Mouse (Mus musculus): ENCODE results near the gene Evl. TPM values are rescaled to one million over a fixed set of nuclear protein-coding genes. Genes with fewer than 3 reads are reported as not detected.
"Not testable (repeated sequence)": the region's sequence is repeated elsewhere in the genome, so short reads cannot be mapped to it uniquely, and the experiment has no call there.

The Evl gene
- polyA plus RNA-seq, 1 experiment from 2014 or later, result 14.3 TPM

- Histone ChIP-seq H3K36me3 (replicated peaks; ENCODE audit: insufficient read depth, low read length) (no peaks in the 10 kb centered on the region), H3K27me3 (ENCODE audit: insufficient read depth, low read length) (no peaks in the 10 kb centered on the region), H3K4me1 (ENCODE audit: insufficient read depth) (no peaks in the 10 kb centered on the region; the same call in 1 of the 2 replicates), H3K4me2 (ENCODE audit: low read depth, low read length) (no peak overlapping the region), H3K9ac (replicated peaks) (no peak overlapping the region), H3K9me3 (ENCODE audit: low read length) (no peaks in the 10 kb centered on the region), H3K4me3 (ENCODE audit: low read depth, low read length) (no peak overlapping the region), H3K27ac (ENCODE audit: low read depth) (no peak overlapping the region)
- 74% methylated on average over 6 of the region's 6 CpGs for WGBS (ENCODE audit: insufficient replicate concordance)
- TF ChIP-seq EP300 (IDR thresholded peaks at IDR 0.05; ENCODE audit: low read depth) (no peak), CTCF (IDR thresholded peaks at IDR 0.05; ENCODE audit: low read depth) (no peak)
- ATAC-seq, result no peak
- DNase-seq, result no peak
These were observed 154.9 kb downstream of the Evl start for GRCm38 (mm10) chr12:108709386-108709785.

- Histone ChIP-seq H3K27me3 (ENCODE audit: insufficient read depth, low read length) (no peaks in the 10 kb centered on the region), H3K9ac (replicated peaks) (no peak overlapping the region), H3K4me3 (ENCODE audit: low read depth, low read length) (no peak overlapping the region), H3K36me3 (replicated peaks; ENCODE audit: insufficient read depth, low read length) (no peaks in the 10 kb centered on the region), H3K4me2 (ENCODE audit: low read depth, low read length) (no peak overlapping the region), H3K9me3 (ENCODE audit: low read length) (no peaks in the 10 kb centered on the region), H3K4me1 (ENCODE audit: insufficient read depth) (no peaks in the 10 kb centered on the region; the same call in 1 of the 2 replicates), H3K27ac (ENCODE audit: low read depth) (no peak overlapping the region)
- WGBS (ENCODE audit: insufficient replicate concordance), result 71% methylated on average over 6 of the region's 6 CpGs
- ATAC-seq (no peak), DNase-seq (no peak)
- no peak for TF ChIP-seq CTCF (IDR thresholded peaks at IDR 0.05; ENCODE audit: low read depth)
These were observed 155.6 kb downstream of the Evl start for GRCm38 (mm10) chr12:108709964-108710765.

- Histone ChIP-seq H3K4me1 (ENCODE audit: insufficient read depth) (no peaks in the 10 kb centered on the region; the same call in 1 of the 2 replicates), H3K4me3 (ENCODE audit: low read depth, low read length) (no peak overlapping the region), H3K9me3 (ENCODE audit: low read length) (no peaks in the 10 kb centered on the region), H3K4me2 (ENCODE audit: low read depth, low read length) (0 out of 2 replicates have a peak overlapping the region, but pooled peaks have one; percentile 27), H3K27me3 (ENCODE audit: insufficient read depth, low read length) (no peaks in the 10 kb centered on the region), H3K9ac (replicated peaks) (no peak overlapping the region), H3K36me3 (replicated peaks; ENCODE audit: insufficient read depth, low read length) (no peaks in the 10 kb centered on the region), H3K27ac (ENCODE audit: low read depth) (peak overlapping the region; percentile 65)
- WGBS (ENCODE audit: insufficient replicate concordance), result 67% methylated on average over 9 of the region's 9 CpGs
- TF ChIP-seq EP300 (IDR thresholded peaks at IDR 0.05; ENCODE audit: low read depth), result no peak
- no peak for TF ChIP-seq CTCF (IDR thresholded peaks at IDR 0.05; ENCODE audit: low read depth)
- ATAC-seq (peak; percentile 91), DNase-seq (no peak)
These were observed 156.5 kb downstream of the Evl start for GRCm38 (mm10) chr12:108710861-108711615.

GRCm38 (mm10) chr12:108712481-108712880 is 158.0 kb downstream of the Evl start:
- Histone ChIP-seq H3K9me3 (ENCODE audit: low read length) (no peaks in the 10 kb centered on the region), H3K4me1 (ENCODE audit: insufficient read depth) (no peaks in the 10 kb centered on the region; the same call in 1 of the 2 replicates), H3K4me2 (ENCODE audit: low read depth, low read length) (no peak overlapping the region), H3K36me3 (replicated peaks; ENCODE audit: insufficient read depth, low read length) (no peaks in the 10 kb centered on the region), H3K27me3 (ENCODE audit: insufficient read depth, low read length) (no peaks in the 10 kb centered on the region), H3K4me3 (ENCODE audit: low read depth, low read length) (no peak overlapping the region), H3K9ac (replicated peaks) (no peak overlapping the region), H3K27ac (ENCODE audit: low read depth) (no peak overlapping the region)
- TF ChIP-seq CTCF (IDR thresholded peaks at IDR 0.05; ENCODE audit: low read depth), result no peak
- no peak for TF ChIP-seq EP300 (IDR thresholded peaks at IDR 0.05; ENCODE audit: low read depth)
- 55% methylated on average over 4 of the region's 4 CpGs for WGBS (ENCODE audit: insufficient replicate concordance)
- ATAC-seq (no peak), DNase-seq (no peak)

GRCm38 (mm10) chr12:108713972-108714371 is 159.5 kb downstream of the Evl start:
- H3K9ac ChIP-seq (replicated peaks); H3K27me3 ChIP-seq (ENCODE audit: insufficient read depth, low read length); DNase-seq; ATAC-seq; H3K4me1 ChIP-seq (ENCODE audit: insufficient read depth); H3K9me3 ChIP-seq (ENCODE audit: low read length); H3K4me2 ChIP-seq (ENCODE audit: low read depth, low read length); H3K36me3 ChIP-seq (replicated peaks; ENCODE audit: insufficient read depth, low read length); H3K27ac ChIP-seq (ENCODE audit: low read depth); H3K4me3 ChIP-seq (ENCODE audit: low read depth, low read length): not testable (repeated sequence)
- WGBS (ENCODE audit: insufficient replicate concordance), result 92% methylated on average over 14 of the region's 14 CpGs
- peak; percentile 47 for TF ChIP-seq CTCF (IDR thresholded peaks at IDR 0.05; ENCODE audit: low read depth)

GRCm38 (mm10) chr12:108715854-108716253 is 161.3 kb downstream of the Evl start:
- no peak overlapping the region for H3K4me3 ChIP-seq (ENCODE audit: low read depth, low read length)
- H3K4me2 ChIP-seq (ENCODE audit: low read depth, low read length), result no peak overlapping the region
- no peak overlapping the region for H3K9ac ChIP-seq (replicated peaks)
- DNase-seq (no peak), ATAC-seq (no peak)
- H3K27ac ChIP-seq (ENCODE audit: low read depth), result no peak overlapping the region
- TF ChIP-seq EP300 (IDR thresholded peaks at IDR 0.05; ENCODE audit: low read depth), result no peak
- TF ChIP-seq CTCF (IDR thresholded peaks at IDR 0.05; ENCODE audit: low read depth), result no peak
- no peaks in the 10 kb centered on the region for H3K27me3 ChIP-seq (ENCODE audit: insufficient read depth, low read length)
- H3K4me1 ChIP-seq (ENCODE audit: insufficient read depth), result no peaks in the 10 kb centered on the region; the same call in 1 of the 2 replicates
- H3K9me3 ChIP-seq (ENCODE audit: low read length), result no peaks in the 10 kb centered on the region
- WGBS (ENCODE audit: insufficient replicate concordance), result 68% methylated on average over 5 of the region's 5 CpGs
- no peaks in the 10 kb centered on the region for H3K36me3 ChIP-seq (replicated peaks; ENCODE audit: insufficient read depth, low read length)
